Mouse (Mus musculus) CH12.LX (cell line): Measurements from ENCODE around the gene Mustn1. TPM values are rescaled to one million over a fixed set of nuclear protein-coding genes. Genes with fewer than 3 reads are reported as not detected.

Experiments
- DNase-seq: peaks from one replicate; pipeline ENCODE4 v3.0.0-alpha.2; 2013; ENCODE audit errors: extremely low read depth
- H3K27ac ChIP-seq: 2 replicates; pipeline ENCODE4 v1.5.1; 2012; ENCODE audit warnings: low read depth, mild to moderate bottlenecking, control low read depth, moderate library complexity; ENCODE audit not compliant: insufficient read depth
- H3K27me3 ChIP-seq: replicated peaks from 2 replicates; pipeline ENCODE3; 2012; ENCODE audit warnings: inconsistent platforms
- H3K36me3 ChIP-seq, 2 experiments: replicated peaks in 1 of 2; 2 replicates each; pipeline versions ENCODE3 to v1.6.1; 2012; ENCODE audit warnings: inconsistent platforms in 1 of 2, low read length in 1 of 2, mild to moderate bottlenecking in 1 of 2, mixed read lengths in 1 of 2, moderate library complexity in 1 of 2; ENCODE audit not compliant: control insufficient read depth in 1 of 2, insufficient read depth in 1 of 2
- H3K4me1 ChIP-seq, 2 experiments: 2 replicates each; pipeline ENCODE4 v1.6.1; 2012; ENCODE audit warnings: inconsistent platforms in 1 of 2, moderate library complexity in 1 of 2; ENCODE audit not compliant: insufficient read depth in 2 of 2, control insufficient read depth in 1 of 2
- H3K4me2 ChIP-seq: 2 replicates; pipeline ENCODE4 v1.6.1; 2012; ENCODE audit warnings: low read depth, mild to moderate bottlenecking, control low read depth; ENCODE audit not compliant: poor library complexity, insufficient read depth, severe bottlenecking
- H3K4me3 ChIP-seq, 3 experiments: fragments of 150-350 bp in 1 of 3; sonication (generic) in 1 of 3; replicated peaks in 1 of 3; 2 replicates each; pipeline versions ENCODE3 to v1.5.1; 2011 to 2012; ENCODE audit warnings: low read depth in 2 of 3, low read length in 2 of 3, mild to moderate bottlenecking in 2 of 3, moderate library complexity in 2 of 3, control low read depth in 1 of 3, improper control_type of control experiment in 1 of 3, inconsistent platforms in 1 of 3, mixed read lengths in 1 of 3; ENCODE audit not compliant: poor library complexity in 1 of 3
- H3K79me2 ChIP-seq: replicated peaks from 2 replicates; pipeline ENCODE4 v1.6.1; 2012; ENCODE audit warnings: mild to moderate bottlenecking, moderate library complexity; ENCODE audit not compliant: control insufficient read depth, poor library complexity, insufficient read depth, severe bottlenecking; ENCODE audit errors: extremely low read depth
- H3K9ac ChIP-seq: 2 replicates; pipeline ENCODE4 v1.6.1; 2012; ENCODE audit warnings: low read depth, mild to moderate bottlenecking, control low read depth, moderate library complexity; ENCODE audit not compliant: insufficient read depth
- H3K9me3 ChIP-seq: replicated peaks from 2 replicates; pipeline ENCODE3; 2012; ENCODE audit warnings: low read length, inconsistent platforms, mixed read lengths
- CHD1 ChIP-seq: IDR thresholded peaks from 2 replicates; pipeline ENCODE4 v1.6.1; 2012; ENCODE audit warnings: low read depth, low read length, improper control_type of control experiment, inconsistent platforms
- CHD2 ChIP-seq: IDR thresholded peaks from 2 replicates; pipeline ENCODE4 v1.6.1; 2011; ENCODE audit warnings: low read length, improper control_type of control experiment
- E2F4 ChIP-seq: IDR thresholded peaks from 2 replicates; pipeline ENCODE4 v1.6.1; 2011; ENCODE audit warnings: low read depth, low read length, improper control_type of control experiment; ENCODE audit not compliant: insufficient replicate concordance
- HCFC1 ChIP-seq: IDR thresholded peaks from 2 replicates; pipeline ENCODE4 v1.6.1; 2012; ENCODE audit warnings: low read depth, mild to moderate bottlenecking, inconsistent platforms, low read length, improper control_type of control experiment
- JUN ChIP-seq: IDR thresholded peaks from 2 replicates; pipeline ENCODE4 v1.6.1; 2011; ENCODE audit warnings: low read depth, mild to moderate bottlenecking, low read length, improper control_type of control experiment, moderate library complexity; ENCODE audit not compliant: insufficient read depth
- KAT2A ChIP-seq: IDR thresholded peaks from 2 replicates; pipeline ENCODE4 v1.6.1; 2012; ENCODE audit warnings: low read length, improper control_type of control experiment, inconsistent platforms; ENCODE audit not compliant: insufficient replicate concordance
- MAZ ChIP-seq: IDR thresholded peaks from 2 replicates; pipeline ENCODE4 v1.6.1; 2012; ENCODE audit warnings: low read depth, mild to moderate bottlenecking, inconsistent platforms, low read length, improper control_type of control experiment, moderate library complexity
- MEF2A ChIP-seq: IDR thresholded peaks from 2 replicates; pipeline ENCODE4 v1.6.1; 2014; ENCODE audit warnings: low read depth, mild to moderate bottlenecking, inconsistent platforms, low read length, improper control_type of control experiment, borderline replicate concordance
- MYC ChIP-seq: IDR thresholded peaks from 2 replicates; pipeline ENCODE4 v1.6.1; 2011; ENCODE audit warnings: low read depth, mild to moderate bottlenecking, improper control_type of control experiment, low read length
- NRF1 ChIP-seq: IDR thresholded peaks from 2 replicates; pipeline ENCODE4 v1.6.1; 2014; ENCODE audit warnings: low read depth, mild to moderate bottlenecking, inconsistent platforms, low read length, improper control_type of control experiment, moderate library complexity
- PAX5 ChIP-seq: IDR thresholded peaks from 2 replicates; pipeline ENCODE4 v1.6.1; 2012; ENCODE audit warnings: low read length, inconsistent platforms, mixed read lengths
- POLR2A ChIP-seq: IDR thresholded peaks from 2 replicates; pipeline ENCODE4 v1.6.1; 2011; ENCODE audit warnings: low read depth, mild to moderate bottlenecking, improper control_type of control experiment, low read length
- POLR2AphosphoS2 ChIP-seq: IDR thresholded peaks from 2 replicates; pipeline ENCODE4 v1.6.1; 2011; ENCODE audit warnings: low read depth, low read length, improper control_type of control experiment
- TBP ChIP-seq: conservative IDR thresholded peaks from 2 replicates; pipeline ENCODE4 v1.6.1; 2011; ENCODE audit warnings: low read depth, low read length, improper control_type of control experiment
- ZKSCAN1 ChIP-seq: IDR thresholded peaks from 2 replicates; pipeline ENCODE4 v1.6.1; 2012; ENCODE audit warnings: low read depth, inconsistent platforms, low read length, improper control_type of control experiment, borderline replicate concordance
- ZMIZ1 ChIP-seq: IDR thresholded peaks from 2 replicates; pipeline ENCODE4 v1.6.1; 2012; ENCODE audit warnings: low read depth, mild to moderate bottlenecking, inconsistent platforms, low read length, improper control_type of control experiment
- dilution Hi-C: fragments of 300-500 bp; cut with MboI; formaldehyde crosslinking; loops from 2 replicates; pipeline ENCODE4 v1.14.3; 2020; ENCODE audit warnings: low sequenced_read_pairs; ENCODE audit not compliant: extremely low pct_unique_long_range_greater_than_20kb, extremely low pct_ligation_motif_present
- in situ Hi-C: fragments of 300-500 bp; cut with MboI; formaldehyde crosslinking; loops from 3 replicates; pipeline ENCODE4 v1.14.3; 2019; ENCODE audit warnings: low sequenced_read_pairs, low pct_ligation_motif_present, low pct_unique_long_range_greater_than_20kb, mixed read lengths
- polyA plus RNA-seq: library from polyadenylated mRNA; unstranded; fragments of >175 nt; gene quantifications from 2 replicates; pipeline ENCODE4 v1.2.1, GENCODE M21; 2012; ENCODE audit warnings: low read depth; ENCODE audit not compliant: insufficient read length
- total RNA-seq, 2 experiments: library from RNA; depleted of rRNA; stranded (reverse); fragments of 300-350 nt in 1 of 2; fragments of >200 nt in 1 of 2; gene quantifications; 2 replicates each; pipeline ENCODE4 v1.2.3; 2012 to 2014

The Mustn1 gene
- total and polyA plus RNA-seq, 3 experiments: 0.19 to 0.44 (median 0.30) TPM

- no peaks in the 10 kb centered on the region for H3K36me3 ChIP-seq
- H3K4me3 ChIP-seq: no peak overlapping the region
- TF ChIP-seq JUN (no peak), HCFC1 (no peak), MYC (no peak), PAX5 (no peak), CHD2 (no peak)
- H3K4me2 ChIP-seq: no peak overlapping the region
- H3K9ac ChIP-seq: no peak overlapping the region
- H3K4me1 ChIP-seq: peaks cover 4 to 7% of the 10 kb centered on the region in 2 experiments
- no peaks in the 10 kb centered on the region for H3K79me2 ChIP-seq
- no peak overlapping the region for H3K27ac ChIP-seq
- in situ Hi-C loops (no loop called here), dilution Hi-C loops (no loop called here)
- H3K9me3 ChIP-seq: peaks cover 6% of the 10 kb centered on the region
- peaks cover 18% of the 10 kb centered on the region for H3K27me3 ChIP-seq
- no peak for DNase-seq
Observed at GRCm38 (mm10) chr14:30904307-30904706, 25.3 kb downstream of the Mustn1 start.

DNA sequence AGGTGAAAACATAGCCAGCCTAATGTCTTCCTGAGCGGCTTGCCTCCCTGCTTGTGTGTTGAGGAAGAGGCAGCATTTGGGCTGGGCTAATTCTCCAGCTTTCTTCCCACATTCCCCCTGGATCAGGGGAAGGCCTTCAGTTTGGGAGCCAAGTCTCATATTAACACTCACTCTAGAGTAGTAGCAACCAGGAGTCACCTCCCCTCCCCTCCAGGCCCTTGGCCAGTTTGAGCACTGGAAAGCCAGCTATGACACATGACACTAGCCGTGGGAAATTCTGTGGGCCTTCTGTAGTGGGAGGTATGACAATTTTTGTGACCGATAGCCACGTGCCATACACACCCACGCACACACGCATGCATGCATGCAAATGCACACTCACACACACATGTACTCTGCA, 27.0 kb downstream of the Mustn1 start:
- no peak for TF ChIP-seq HCFC1
- TF ChIP-seq ZMIZ1: no peak
- no peak for TF ChIP-seq POLR2A
- TF ChIP-seq E2F4: no peak
- TF ChIP-seq MEF2A: no peak
- TF ChIP-seq PAX5: no peak
- TF ChIP-seq NRF1: no peak
- TF ChIP-seq JUN: no peak
- TF ChIP-seq POLR2AphosphoS2: no peak
- no peak for TF ChIP-seq ZKSCAN1
- no peak for TF ChIP-seq MAZ
- no peak for TF ChIP-seq TBP
- no peak for TF ChIP-seq KAT2A
- no peak for TF ChIP-seq CHD1
- H3K9ac ChIP-seq: no peak overlapping the region
- no peaks in the 10 kb centered on the region for H3K9me3 ChIP-seq
- DNase-seq: no peak
- in situ Hi-C loops (no loop called here), dilution Hi-C loops (no loop called here)
- no peaks in the 10 kb centered on the region for H3K36me3 ChIP-seq
- H3K27me3 ChIP-seq: peaks cover 5% of the 10 kb centered on the region
- H3K4me3 ChIP-seq: no peak overlapping the region
- H3K79me2 ChIP-seq: no peaks in the 10 kb centered on the region
- H3K4me2 ChIP-seq: no peak overlapping the region
- peaks cover 4 to 7% of the 10 kb centered on the region in 2 experiments for H3K4me1 ChIP-seq
- H3K27ac ChIP-seq: no peak overlapping the region
